Mouse (Mus musculus) heart, embryonic 13.5 days (tissue): ENCODE measurements around the gene Rptor. TPM values are rescaled to one million over a fixed set of nuclear protein-coding genes. Genes with fewer than 3 reads are reported as not detected.

Source experiments
- ATAC-seq: fragments of 200-750 bp; cut with Nextera tagmentation; 2 replicates; pipeline ENCODE4 v1.8.0; 2017; ENCODE audit warnings: moderate TSS enrichment; ENCODE audit not compliant: insufficient number of reproducible peaks, low FRiP score, low TSS enrichment; ENCODE audit errors: extremely low read depth
- H3K27ac ChIP-seq: fragments of 300-500 bp; sonication (generic); replicated peaks from 2 replicates; pipeline ENCODE4 v1.5.1; 2015; ENCODE audit warnings: moderate library complexity, mild to moderate bottlenecking, inconsistent platforms
- H3K27me3 ChIP-seq: fragments of 300-500 bp; sonication (generic); replicated peaks from 2 replicates; pipeline ENCODE4 v1.6.1; 2015; ENCODE audit warnings: mild to moderate bottlenecking, inconsistent platforms
- H3K36me3 ChIP-seq: fragments of 300-500 bp; sonication (generic); 2 replicates; pipeline ENCODE4 v1.6.1; 2015; ENCODE audit warnings: mild to moderate bottlenecking, inconsistent platforms
- H3K4me1 ChIP-seq: fragments of 300-500 bp; sonication (generic); 2 replicates; pipeline ENCODE4 v1.6.1; 2015; ENCODE audit warnings: inconsistent platforms
- H3K4me2 ChIP-seq: fragments of 300-500 bp; sonication (generic); 2 replicates; pipeline ENCODE4 v1.6.1; 2015; ENCODE audit warnings: inconsistent platforms, mild to moderate bottlenecking, moderate library complexity
- H3K4me3 ChIP-seq: fragments of 300-500 bp; sonication (generic); 2 replicates; pipeline ENCODE4 v1.5.1; 2015; ENCODE audit warnings: moderate library complexity, mild to moderate bottlenecking, inconsistent platforms
- H3K9ac ChIP-seq: fragments of 300-500 bp; sonication (generic); 2 replicates; pipeline ENCODE4 v1.6.1; 2015; ENCODE audit warnings: inconsistent platforms, mild to moderate bottlenecking, moderate library complexity
- H3K9me3 ChIP-seq: fragments of 300-500 bp; sonication (generic); 2 replicates; pipeline ENCODE4 v1.6.1; 2016; ENCODE audit warnings: inconsistent platforms
- WGBS: fragments of 180-500 bp; shearing (Covaris S2); methylation state at CpG from one replicate; pipeline ENCODE4 v1.1.7; 2015; ENCODE audit warnings: mixed read lengths; 5-methylcytosine and 5-hydroxymethylcytosine counted together
- polyA plus RNA-seq: library from polyadenylated mRNA; unstranded; fragments of >200 nt; fragmentation: Nextera tagmentation; extraction: Ambion mirVana; gene quantifications from 2 replicates; pipeline ENCODE4 v1.2.1, GENCODE M21; 2015

Gene Rptor
- polyA plus RNA-seq, result 7.0 and 7.1 TPM in 2 replicates

GRCm38 (mm10) chr11:119602763-119603526, at the start of gene Rptor:
Gene Rptor, plus strand, starts transcription at chr11:119602905.
- Histone ChIP-seq H3K36me3 (peaks cover 13% of the 10 kb centered on the region), H3K4me3 (peak within 1 kb of the TSS; percentile 99), H3K9me3 (0 out of 2 replicates have a peak, but pooled peaks cover 2% of the 10 kb centered on the region), H3K27me3 (no peaks in the 10 kb centered on the region), H3K4me1 (peaks cover 14% of the 10 kb centered on the region), H3K27ac (peak within 1 kb of the TSS; percentile 86), H3K9ac (peak within 1 kb of the TSS; percentile 98), H3K4me2 (peak within 1 kb of the TSS; percentile 95)
- WGBS, result under 1% methylated on average over 63 of the region's 63 CpGs
- peak; percentile 92 for ATAC-seq

GRCm38 (mm10) chr11:119554706-119555105, 48.0 kb upstream of the Rptor start:
- Histone ChIP-seq H3K27ac (no peak overlapping the region), H3K4me1 (peaks cover 32% of the 10 kb centered on the region), H3K36me3 (no peaks in the 10 kb centered on the region), H3K4me3 (no peak overlapping the region), H3K9me3 (no peaks in the 10 kb centered on the region), H3K9ac (no peak overlapping the region), H3K27me3 (peaks cover 83% of the 10 kb centered on the region), H3K4me2 (no peak overlapping the region)
- WGBS, result 76% methylated on average over 7 of the region's 7 CpGs
- no peak for ATAC-seq

- no peaks in the 10 kb centered on the region for H3K36me3 ChIP-seq
- H3K9me3 ChIP-seq, result no peaks in the 10 kb centered on the region
- H3K4me2 ChIP-seq, result no peak overlapping the region
- peaks cover 33% of the 10 kb centered on the region for H3K4me1 ChIP-seq
- peaks cover 83% of the 10 kb centered on the region for H3K27me3 ChIP-seq
- H3K4me3 ChIP-seq, result no peak overlapping the region
- WGBS, result 71% methylated on average over 7 of the region's 7 CpGs
- no peak overlapping the region for H3K27ac ChIP-seq
- H3K9ac ChIP-seq, result no peak overlapping the region
- ATAC-seq, result no peak
These were observed 47.5 kb upstream of the Rptor start for GRCm38 (mm10) chr11:119555170-119555569.

- Histone ChIP-seq H3K27me3 (peaks cover 80% of the 10 kb centered on the region), H3K9ac (peak overlapping the region; percentile 40; the same call in 1 of the 2 replicates), H3K4me2 (peak overlapping the region; percentile 33), H3K4me3 (no peak overlapping the region), H3K9me3 (no peaks in the 10 kb centered on the region), H3K4me1 (peaks cover 25% of the 10 kb centered on the region), H3K36me3 (no peaks in the 10 kb centered on the region), H3K27ac (no peak overlapping the region)
- WGBS, result 37% methylated on average over 17 of the region's 17 CpGs
- no peak for ATAC-seq
These were observed 44.5 kb upstream of the Rptor start for GRCm38 (mm10) chr11:119557940-119558869.

DNA sequence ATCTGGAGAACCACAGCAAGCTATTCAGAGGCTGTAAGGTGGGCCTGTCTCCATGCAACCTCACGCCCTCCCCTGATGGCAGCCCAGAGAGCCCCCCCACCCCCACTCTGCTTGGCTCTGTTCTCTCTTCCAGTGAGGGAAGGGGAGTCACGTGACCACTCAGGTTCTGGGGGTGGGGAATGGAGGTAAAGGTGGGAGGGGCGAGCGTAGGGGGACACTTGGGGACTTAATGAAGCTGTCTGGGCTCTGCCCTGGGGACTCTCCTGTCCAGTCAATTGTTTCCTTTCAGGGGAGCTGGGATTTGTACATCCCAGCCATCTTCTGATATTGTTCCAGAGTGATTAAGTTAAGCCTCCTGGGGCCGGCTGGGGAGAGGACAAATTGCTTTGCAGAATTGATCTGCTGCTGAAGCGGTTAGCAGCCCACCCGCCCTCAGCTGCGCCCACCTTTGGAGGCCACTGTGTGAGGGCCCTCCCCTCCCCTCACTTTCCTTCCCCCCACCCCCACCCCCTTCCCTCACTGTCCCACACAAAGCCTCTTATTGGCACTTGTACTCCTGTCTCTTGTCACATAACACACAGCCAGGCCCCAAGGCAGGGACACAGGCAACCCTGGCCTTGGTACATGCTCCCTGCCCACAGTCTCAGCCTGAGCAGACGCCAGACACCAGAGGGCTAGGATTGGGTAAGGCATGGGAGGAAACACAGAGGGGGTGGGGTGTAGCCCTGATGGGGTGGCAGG, 43.7 kb upstream of the Rptor start:
- H3K27ac ChIP-seq, result no peak overlapping the region; the same call in 1 of the 2 replicates
- peaks cover 79% of the 10 kb centered on the region for H3K27me3 ChIP-seq
- H3K9me3 ChIP-seq, result no peaks in the 10 kb centered on the region
- 17% methylated on average over 9 of the region's 9 CpGs for WGBS
- H3K4me2 ChIP-seq, result peak overlapping the region; percentile 33
- no peak overlapping the region for H3K4me3 ChIP-seq
- H3K36me3 ChIP-seq, result no peaks in the 10 kb centered on the region
- H3K4me1 ChIP-seq, result peaks cover 29% of the 10 kb centered on the region
- H3K9ac ChIP-seq, result peak overlapping the region; percentile 40; the same call in 1 of the 2 replicates
- ATAC-seq, result no peak

DNA sequence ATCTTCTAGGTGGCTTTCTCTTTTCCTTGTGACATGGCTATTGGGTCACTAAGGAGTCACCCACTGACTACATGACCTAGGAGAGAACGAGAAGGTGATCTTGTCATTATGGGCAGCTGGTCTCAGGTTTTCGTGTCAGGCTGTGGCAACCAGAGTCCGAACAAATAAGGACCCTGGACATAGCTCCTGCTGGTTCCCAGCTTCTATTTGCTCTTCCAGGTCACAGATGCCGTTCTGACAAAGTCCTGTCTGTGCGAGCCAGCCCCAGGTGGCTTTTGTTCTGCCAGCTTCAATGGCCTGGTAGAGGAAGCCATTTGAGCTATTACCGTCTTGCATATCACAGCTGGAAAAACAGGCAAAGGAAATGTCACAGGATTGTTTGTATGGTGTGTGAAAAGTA, 40.4 kb upstream of the Rptor start:
- ATAC-seq, result no peak
- WGBS, result 54% methylated on average over 6 of the region's 6 CpGs
- H3K36me3 ChIP-seq, result no peaks in the 10 kb centered on the region
- no peak overlapping the region for H3K27ac ChIP-seq
- H3K4me3 ChIP-seq, result no peak overlapping the region
- H3K27me3 ChIP-seq, result peaks cover 78% of the 10 kb centered on the region
- H3K4me2 ChIP-seq, result no peak overlapping the region
- H3K9me3 ChIP-seq, result no peaks in the 10 kb centered on the region
- H3K4me1 ChIP-seq, result peaks cover 35% of the 10 kb centered on the region
- no peak overlapping the region for H3K9ac ChIP-seq

DNA sequence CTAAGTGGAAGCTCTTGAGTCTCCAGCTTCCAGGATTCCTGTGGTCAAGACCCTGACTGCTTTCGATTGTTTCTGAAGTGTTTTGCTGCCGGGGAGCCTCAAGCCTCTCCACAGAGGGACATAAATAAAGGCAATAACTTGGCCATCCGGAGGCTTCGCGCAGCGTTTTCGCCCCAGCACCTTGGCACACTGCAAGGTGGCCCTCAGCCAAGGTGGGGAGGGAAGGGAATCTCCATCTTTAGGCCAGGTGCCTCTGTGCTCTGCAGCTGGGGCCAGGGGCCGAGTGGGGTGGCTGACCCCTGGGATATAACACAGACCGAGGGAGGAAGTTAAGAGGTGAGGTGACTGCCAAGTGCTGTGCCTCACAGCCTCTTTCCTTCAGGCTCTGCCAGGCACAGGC, 39.5 kb upstream of the Rptor start:
- H3K4me3 ChIP-seq, result no peak overlapping the region
- H3K4me2 ChIP-seq, result no peak overlapping the region
- H3K27me3 ChIP-seq, result peaks cover 70% of the 10 kb centered on the region
- ATAC-seq, result no peak
- 0 out of 2 replicates have a peak overlapping the region, but pooled peaks have one; percentile 9 for H3K9ac ChIP-seq
- no peaks in the 10 kb centered on the region for H3K36me3 ChIP-seq
- peaks cover 30% of the 10 kb centered on the region for H3K4me1 ChIP-seq
- 49% methylated on average over 9 of the region's 9 CpGs for WGBS
- no peak overlapping the region for H3K27ac ChIP-seq
- H3K9me3 ChIP-seq, result no peaks in the 10 kb centered on the region

GRCm38 (mm10) chr11:119564383-119564782, 38.3 kb upstream of the Rptor start:
- peaks cover 18% of the 10 kb centered on the region for H3K4me1 ChIP-seq
- H3K4me2 ChIP-seq, result no peak overlapping the region
- no peak overlapping the region for H3K9ac ChIP-seq
- 77% methylated on average over 10 of the region's 10 CpGs for WGBS
- peaks cover 67% of the 10 kb centered on the region for H3K27me3 ChIP-seq
- no peaks in the 10 kb centered on the region for H3K9me3 ChIP-seq
- H3K4me3 ChIP-seq, result no peak overlapping the region
- no peaks in the 10 kb centered on the region for H3K36me3 ChIP-seq
- no peak overlapping the region for H3K27ac ChIP-seq
- ATAC-seq, result no peak

GRCm38 (mm10) chr11:119565021-119565420, 37.7 kb upstream of the Rptor start:
- Histone ChIP-seq H3K9me3 (no peaks in the 10 kb centered on the region), H3K9ac (no peak overlapping the region), H3K4me1 (peaks cover 13% of the 10 kb centered on the region), H3K27ac (no peak overlapping the region), H3K4me3 (no peak overlapping the region), H3K27me3 (peaks cover 62% of the 10 kb centered on the region), H3K36me3 (no peaks in the 10 kb centered on the region), H3K4me2 (no peak overlapping the region)
- 59% methylated on average over 7 of the region's 7 CpGs for WGBS
- no peak for ATAC-seq

GRCm38 (mm10) chr11:119565684-119566083, 37.0 kb upstream of the Rptor start:
- H3K36me3 ChIP-seq, result no peaks in the 10 kb centered on the region
- ATAC-seq, result no peak
- H3K9ac ChIP-seq, result no peak overlapping the region
- H3K4me3 ChIP-seq, result no peak overlapping the region
- H3K9me3 ChIP-seq, result no peaks in the 10 kb centered on the region
- H3K27me3 ChIP-seq, result peaks cover 56% of the 10 kb centered on the region
- no peak overlapping the region for H3K27ac ChIP-seq
- WGBS, result 27% methylated on average over 10 of the region's 10 CpGs
- peaks cover 13% of the 10 kb centered on the region for H3K4me1 ChIP-seq
- peak overlapping the region; percentile 30; the same call in 1 of the 2 replicates for H3K4me2 ChIP-seq

- Histone ChIP-seq H3K4me1 (peaks cover 13% of the 10 kb centered on the region), H3K9ac (no peak overlapping the region), H3K4me3 (no peak overlapping the region), H3K27ac (no peak overlapping the region), H3K4me2 (no peak overlapping the region), H3K9me3 (no peaks in the 10 kb centered on the region), H3K27me3 (peaks cover 53% of the 10 kb centered on the region), H3K36me3 (no peaks in the 10 kb centered on the region)
- ATAC-seq, result no peak
- WGBS, result 48% methylated on average over 5 of the region's 5 CpGs
These were observed 36.5 kb upstream of the Rptor start for GRCm38 (mm10) chr11:119566188-119566587.
